Mouse (Mus musculus): Measurements from ENCODE around the gene Spg20. TPM values are rescaled to one million over a fixed set of nuclear protein-coding genes. Genes with fewer than 3 reads are reported as not detected.

Gene Spg20
- total RNA-seq, 2 experiments from 2014 or later = 31.9 to 33.1 TPM

DNA sequence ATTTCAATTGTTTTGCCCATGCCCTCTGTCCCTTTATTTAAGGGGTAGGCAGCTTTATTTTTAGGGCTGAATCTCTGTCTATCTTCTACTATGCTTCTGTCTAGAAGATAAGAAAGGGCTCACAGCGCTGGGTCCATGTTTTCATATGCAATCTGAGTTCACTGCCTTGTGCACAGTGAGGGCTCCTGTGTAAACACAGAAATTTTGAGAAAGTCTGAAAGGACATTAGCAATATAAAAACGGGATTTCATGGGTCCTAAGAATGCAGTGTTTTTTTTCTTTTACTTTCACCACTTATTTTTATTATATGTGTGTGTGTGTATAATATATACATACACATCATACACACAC lies 15.3 kb upstream of the Spg20 start:
- no peak for DNase-seq (ENCODE audit: extremely low spot score in 1 of 2, low spot score in 1 of 2)

GRCm38 (mm10) chr3:55097186-55097585 lies 14.7 kb upstream of the Spg20 start:
- DNase-seq (ENCODE audit: extremely low spot score in 1 of 2, low spot score in 1 of 2) = no peak

DNA sequence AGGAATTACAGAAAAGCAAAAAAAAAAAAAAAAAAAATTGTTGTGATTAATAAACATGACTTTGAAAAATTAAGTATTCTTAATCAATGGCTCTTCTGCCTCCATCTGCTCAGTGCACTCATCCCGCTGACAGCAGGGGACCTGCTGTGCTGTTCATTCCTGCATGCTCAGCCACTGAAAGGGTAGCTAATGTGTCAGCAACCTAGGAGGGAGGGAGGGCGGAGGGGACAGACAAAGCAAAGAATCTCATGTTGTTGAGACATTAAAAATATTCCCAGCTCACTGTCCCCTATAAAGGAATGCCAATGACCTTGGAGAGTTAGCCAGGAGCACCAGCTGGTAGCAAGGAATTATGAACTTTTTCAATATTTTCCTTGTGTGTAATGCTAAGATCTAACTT lies 13.9 kb upstream of the Spg20 start:
- no peak for DNase-seq (ENCODE audit: extremely low spot score in 1 of 2, low spot score in 1 of 2)

GRCm38 (mm10) chr3:55098990-55099389 lies 12.9 kb upstream of the Spg20 start:
- DNase-seq (ENCODE audit: extremely low spot score in 1 of 2, low spot score in 1 of 2) = no peak

DNA sequence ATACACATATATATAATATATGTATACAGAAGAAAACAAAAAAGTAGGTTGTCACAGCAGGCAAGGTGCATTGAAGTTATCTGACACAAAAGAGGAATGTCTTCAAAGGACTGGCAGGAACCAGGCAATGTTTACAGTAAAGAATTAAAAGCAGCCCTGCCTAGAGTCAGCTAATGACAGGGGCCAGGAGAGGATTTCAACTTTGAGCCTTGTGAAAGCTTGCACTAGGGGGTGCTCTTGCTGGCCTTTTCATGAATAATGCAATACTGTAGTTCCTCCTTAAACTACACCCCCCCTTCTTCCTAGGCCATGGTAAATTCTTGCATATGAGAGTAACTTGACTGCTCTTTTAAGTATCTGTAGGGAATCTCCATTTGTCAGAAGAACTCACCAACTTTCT lies 10.8 kb upstream of the Spg20 start:
- no peak for DNase-seq (ENCODE audit: extremely low spot score in 1 of 2, low spot score in 1 of 2)

DNA sequence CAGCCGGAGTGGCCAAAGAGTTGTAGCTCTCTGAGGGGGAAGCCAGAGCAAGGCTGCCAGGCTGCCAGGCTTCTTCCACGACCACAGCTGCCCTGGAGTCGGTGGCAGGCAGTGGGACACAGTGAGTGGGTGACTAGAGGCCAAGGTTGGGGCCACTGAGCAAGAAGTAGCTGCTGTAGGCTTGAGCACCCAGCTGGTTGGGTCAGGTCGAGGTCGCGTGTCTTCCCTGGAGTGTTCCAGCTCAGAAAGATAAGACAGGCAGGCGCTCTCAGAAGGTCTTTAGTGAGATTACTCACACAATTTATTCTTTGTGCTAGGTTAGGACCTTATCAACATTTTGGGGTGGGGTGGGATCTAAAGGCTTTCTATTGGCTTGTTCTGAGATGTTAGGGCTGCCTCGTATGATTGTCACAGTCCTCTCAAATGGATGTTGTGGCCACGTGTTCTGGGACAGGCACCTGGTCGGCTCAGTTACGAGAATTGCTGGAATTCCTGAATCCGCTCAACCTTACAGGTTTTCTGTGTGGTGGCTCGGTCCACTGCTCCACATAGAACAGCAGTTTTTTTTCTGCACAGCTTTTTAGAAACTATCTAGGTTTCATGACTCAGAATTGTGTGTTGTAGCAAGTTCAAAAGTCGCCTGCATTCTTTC lies 6.4 kb upstream of the Spg20 start:
- no peak for DNase-seq (ENCODE audit: extremely low spot score in 1 of 2, low spot score in 1 of 2)

DNA sequence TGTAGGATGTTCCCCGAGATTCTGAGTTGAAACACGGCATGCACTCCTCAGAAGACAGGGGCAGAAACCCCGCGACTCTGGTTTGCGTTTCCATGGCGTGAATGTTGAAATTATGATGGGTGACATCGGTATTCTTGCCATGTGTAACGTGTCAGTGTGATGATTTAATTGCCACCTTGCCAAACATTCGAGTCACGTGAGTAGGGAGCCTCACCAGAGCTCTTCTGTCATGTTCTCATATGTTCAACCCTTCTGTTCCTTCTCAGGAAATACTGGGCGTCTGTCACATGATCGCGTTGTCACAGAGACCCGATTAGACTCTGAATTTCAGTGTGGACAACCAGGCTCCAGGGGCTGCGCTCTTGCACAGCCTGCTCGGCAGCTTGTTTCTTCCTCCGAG lies 5.9 kb upstream of the Spg20 start:
- no peak for DNase-seq (ENCODE audit: extremely low spot score in 1 of 2, low spot score in 1 of 2)

DNA sequence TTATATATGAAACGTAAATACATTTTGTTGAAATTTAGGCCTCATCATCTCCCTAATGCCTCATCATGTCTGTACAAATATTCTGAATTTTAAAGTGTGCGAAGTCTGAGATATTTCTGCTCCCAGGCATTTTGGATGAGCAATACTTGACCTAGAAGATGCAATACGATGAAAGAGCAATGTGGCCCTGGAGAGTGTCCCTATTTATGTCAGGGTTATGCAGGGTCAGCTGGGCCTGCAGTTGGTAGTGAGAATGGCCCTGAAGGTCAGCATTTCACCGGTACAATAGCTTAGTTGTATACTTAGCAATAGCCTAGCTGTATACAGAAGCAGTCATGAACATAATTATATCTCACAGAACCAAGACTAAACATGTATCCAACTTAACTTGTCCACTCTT lies 2.8 kb upstream of the Spg20 start:
- no peak for DNase-seq (ENCODE audit: extremely low spot score in 1 of 2, low spot score in 1 of 2)

DNA sequence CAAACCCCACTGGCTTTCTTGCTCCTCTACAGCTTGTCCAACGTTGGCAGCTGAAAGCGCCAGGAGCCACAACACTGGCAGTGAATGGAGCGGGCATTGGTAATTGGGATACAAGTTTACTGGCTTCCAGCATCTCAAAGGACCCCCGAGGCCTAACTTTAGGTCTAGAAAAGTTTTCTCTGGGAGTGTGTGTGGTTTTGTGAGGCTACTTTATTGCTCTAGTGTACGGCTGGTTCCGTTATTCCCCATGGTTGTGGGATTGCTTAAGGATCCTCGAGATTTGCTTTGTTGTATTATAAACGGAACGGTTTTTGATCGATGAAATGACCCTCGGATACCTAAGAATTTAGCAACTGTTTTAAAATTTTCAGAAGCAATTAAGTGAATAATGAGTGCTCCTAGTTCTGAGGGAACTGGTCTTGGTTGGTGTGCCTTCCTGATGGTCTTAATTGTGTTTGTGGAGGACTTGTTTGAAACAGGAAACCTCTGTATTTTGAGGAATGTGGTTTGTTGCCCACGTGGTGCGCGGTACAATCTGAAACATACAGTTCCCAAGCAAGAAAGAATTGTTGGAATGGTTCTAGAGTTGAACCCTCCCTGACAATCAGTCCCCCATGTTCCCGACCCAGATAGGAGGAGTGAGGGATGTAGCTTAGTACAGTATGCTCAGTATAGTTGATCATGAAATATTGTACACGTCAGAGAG lies 955 bp downstream of the Spg20 start:
- no peak for DNase-seq (ENCODE audit: extremely low spot score in 1 of 2, low spot score in 1 of 2)

- no peak for DNase-seq (ENCODE audit: extremely low spot score in 1 of 2, low spot score in 1 of 2)
These were observed 2.6 kb downstream of the Spg20 start for GRCm38 (mm10) chr3:55114313-55115065.

GRCm38 (mm10) chr3:55115071-55115470 lies 3.2 kb downstream of the Spg20 start:
- DNase-seq (ENCODE audit: extremely low spot score in 1 of 2, low spot score in 1 of 2) = no peak

DNA sequence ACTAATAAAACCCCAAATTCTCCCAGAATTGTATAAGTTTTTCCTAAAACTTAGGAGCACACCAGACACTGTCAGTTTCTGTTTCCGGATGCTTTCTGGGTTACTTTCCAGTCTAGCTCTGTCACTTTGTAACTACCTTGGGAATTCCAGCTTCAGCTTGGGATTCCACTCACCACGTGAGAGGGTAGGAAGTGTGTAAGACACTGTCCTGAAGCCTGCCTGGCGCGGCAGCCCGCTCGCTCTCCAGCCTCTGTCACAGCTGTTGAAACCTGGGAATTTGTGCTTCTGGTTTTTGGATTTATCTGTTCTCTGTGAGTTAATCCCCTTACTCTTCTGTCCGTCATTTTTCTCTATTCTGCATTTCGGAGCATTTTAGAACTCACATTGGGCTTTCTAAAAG lies 4.1 kb downstream of the Spg20 start:
- no peak for DNase-seq (ENCODE audit: extremely low spot score in 1 of 2, low spot score in 1 of 2)

GRCm38 (mm10) chr3:55119275-55119898 lies 7.5 kb downstream of the Spg20 start:
- no peak for DNase-seq (ENCODE audit: extremely low spot score in 1 of 2, low spot score in 1 of 2)

GRCm38 (mm10) chr3:55122336-55122870 lies 10.5 kb downstream of the Spg20 start:
- no peak for DNase-seq (ENCODE audit: extremely low spot score in 1 of 2, low spot score in 1 of 2)

GRCm38 (mm10) chr3:55123064-55123463 lies 11.2 kb downstream of the Spg20 start:
- no peak for DNase-seq (ENCODE audit: extremely low spot score in 1 of 2, low spot score in 1 of 2)

- no peak for DNase-seq (ENCODE audit: extremely low spot score in 1 of 2, low spot score in 1 of 2)
These were observed 17.3 kb downstream of the Spg20 start for GRCm38 (mm10) chr3:55129181-55129692.

- no peak for DNase-seq (ENCODE audit: extremely low spot score in 1 of 2, low spot score in 1 of 2)
These were observed 19.8 kb downstream of the Spg20 start for GRCm38 (mm10) chr3:55131576-55132233.

- no peak for DNase-seq (ENCODE audit: extremely low spot score in 1 of 2, low spot score in 1 of 2)
These were observed 25.1 kb downstream of the Spg20 start, which contains the start of gene Ccdc169 for GRCm38 (mm10) chr3:55137039-55137438. Gene Ccdc169, plus strand, starts transcription at chr3:55137339.

- no peak for DNase-seq (ENCODE audit: extremely low spot score in 1 of 2, low spot score in 1 of 2)
These were observed 27.9 kb downstream of the Spg20 start for GRCm38 (mm10) chr3:55139837-55140236.

DNA sequence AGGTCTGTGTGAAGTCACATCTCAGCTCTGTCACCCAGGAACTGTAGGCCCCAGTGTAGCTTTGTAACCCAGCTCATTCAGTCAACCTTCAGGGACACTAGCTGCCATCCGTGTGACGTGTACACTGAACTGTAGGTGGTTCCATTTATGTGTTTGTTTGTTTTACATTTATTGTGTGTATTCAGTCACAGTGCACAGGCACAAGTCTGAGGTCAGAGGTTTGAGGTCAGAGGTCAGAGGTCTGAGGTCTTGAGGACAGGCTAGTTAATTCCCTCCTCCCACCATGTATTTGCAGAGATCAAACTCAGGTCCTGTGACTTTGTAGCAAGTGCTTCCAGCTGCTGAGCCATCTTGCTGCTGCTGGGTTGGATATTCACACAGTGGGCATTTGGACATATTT lies 29.5 kb downstream of the Spg20 start:
- DNase-seq (ENCODE audit: extremely low spot score in 1 of 2, low spot score in 1 of 2) = no peak
